Mouse (Mus musculus) bone marrow macrophage, adult 2 months (primary cell): ENCODE data around the gene Prmt7.

Experiments used
- CTCF ChIP-seq: IDR thresholded peaks from 2 replicates; pipeline ENCODE4 v1.5.1; 2012; ENCODE audit warnings: low read depth, mild to moderate bottlenecking, low read length, moderate library complexity
- POLR2A ChIP-seq: IDR thresholded peaks from 2 replicates; pipeline ENCODE4 v1.6.1; 2012; ENCODE audit warnings: mild to moderate bottlenecking, low read depth, low read length, borderline replicate concordance

GRCm38 (mm10) chr8:106189162-106189561, 21.6 kb upstream of the Prmt7 start:
- no peak for TF ChIP-seq CTCF
- no peak for TF ChIP-seq POLR2A
